Comparison of ENCODE assay signal across 10 mouse cellular contexts in the genomic region with DNA sequence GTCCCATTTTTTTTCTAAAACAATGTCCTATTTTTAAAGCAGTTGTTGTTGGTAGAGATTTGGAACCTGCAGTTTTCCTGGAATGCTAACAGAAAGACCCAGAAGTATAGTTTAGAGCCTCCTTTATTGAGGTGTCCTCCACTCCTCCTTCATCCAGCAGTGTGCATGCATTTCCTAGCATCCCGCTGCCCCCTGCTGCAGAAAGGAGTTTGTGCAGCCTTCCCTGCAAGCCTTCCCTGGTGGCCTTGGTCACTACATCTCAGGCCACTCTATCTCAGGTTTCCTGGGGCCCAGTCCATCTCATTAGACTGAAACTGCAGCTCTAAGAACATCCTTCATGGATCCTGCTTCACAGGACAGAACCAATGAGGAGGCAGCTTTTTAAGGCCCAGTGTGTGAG. TPM values are rescaled to one million over a fixed set of nuclear protein-coding genes. Genes with fewer than 3 reads are reported as not detected.
DNase-seq lines count a peak whose midpoint lies in the region; ATAC-seq lines count a peak whose summit lies in the region.
"Had no signal": no experiment of that assay in that cellular context is flagged by ENCODE, and none has a peak within 500 bp of the region (broad histone marks: within the 10 kb centered on the region; RNA-seq: fewer than 3 reads in every experiment).

No protein-coding gene starts in this region.

- H3K4me2 ChIP-seq in forebrain, embryonic 11.5 days (ENCODE audit: low read depth, low read length, severe bottlenecking): no peak overlapping the region
- no peak overlapping the region for H3K4me2 ChIP-seq in forebrain, embryonic 14.5 days (ENCODE audit: low read length)
- H3K4me2 ChIP-seq in neural tube, embryonic 15.5 days: no peak overlapping the region
- H3K4me2 ChIP-seq: limb, embryonic 13.5 days had no signal

- H3K27me3 ChIP-seq in forebrain, embryonic 11.5 days (ENCODE audit: control insufficient read depth, insufficient read depth, low read length): no peaks in the 10 kb centered on the region
- H3K27me3 ChIP-seq in forebrain, embryonic 14.5 days (replicated peaks; ENCODE audit: control insufficient read depth, insufficient read depth, low read length): no peaks in the 10 kb centered on the region
- no peaks in the 10 kb centered on the region for H3K27me3 ChIP-seq in neural tube, embryonic 15.5 days (replicated peaks)
- no peaks in the 10 kb centered on the region for H3K27me3 ChIP-seq in limb, embryonic 10.5 days (ENCODE audit: low read depth, poor library complexity, severe bottlenecking)
- H3K27me3 ChIP-seq: limb, embryonic 13.5 days had no signal

- intact Hi-C loops in left cerebral cortex, postnatal 10 days (cut with DNase I): loop anchor here (5.0 kb wide), 2 partner anchors 1024 to 1039 kb away; no protein-coding TSS in a partner anchor

- H3K9me3 ChIP-seq in forebrain, embryonic 11.5 days (ENCODE audit: control insufficient read depth, low read length): no peaks in the 10 kb centered on the region
- H3K9me3 ChIP-seq in forebrain, embryonic 14.5 days (replicated peaks; ENCODE audit: control insufficient read depth, low read length): no peaks in the 10 kb centered on the region
- H3K9me3 ChIP-seq in neural tube, embryonic 15.5 days (replicated peaks): no peaks in the 10 kb centered on the region
- H3K9me3 ChIP-seq in limb, embryonic 10.5 days (replicated peaks): no peaks in the 10 kb centered on the region
- H3K9me3 ChIP-seq: limb, embryonic 13.5 days had no signal

- no peak for ATAC-seq in forebrain, embryonic 11.5 days (replicated peaks; ENCODE audit: low FRiP score)
- ATAC-seq in forebrain, embryonic 14.5 days: no peak
- ATAC-seq in neural tube, embryonic 15.5 days (ENCODE audit: low FRiP score): no peak

- H3K4me1 ChIP-seq in forebrain, embryonic 11.5 days (replicated peaks; ENCODE audit: control insufficient read depth, insufficient read depth, low read length): no peaks in the 10 kb centered on the region
- H3K4me1 ChIP-seq in forebrain, embryonic 14.5 days (ENCODE audit: control insufficient read depth, insufficient read depth, low read length): no peaks in the 10 kb centered on the region
- H3K4me1 ChIP-seq in neural tube, embryonic 15.5 days: no peaks in the 10 kb centered on the region
- H3K4me1 ChIP-seq in limb, embryonic 10.5 days: peaks cover 64% of the 10 kb centered on the region

- 44% methylated on average over 1 of the region's 1 CpGs for WGBS in forebrain, embryonic 11.5 days
- 27% methylated on average over 1 of the region's 1 CpGs for WGBS in forebrain, embryonic 14.5 days
- 48% methylated on average over 1 of the region's 1 CpGs for WGBS in neural tube, embryonic 15.5 days
- WGBS in limb, embryonic 10.5 days: 31% methylated on average over 1 of the region's 1 CpGs

- no peak overlapping the region for H3K4me3 ChIP-seq in forebrain, embryonic 11.5 days (ENCODE audit: low read depth, low read length)
- H3K4me3 ChIP-seq in forebrain, embryonic 14.5 days (ENCODE audit: low read depth, low read length): no peak overlapping the region
- H3K4me3 ChIP-seq in neural tube, embryonic 15.5 days (replicated peaks): no peak overlapping the region
- H3K4me3 ChIP-seq in limb, embryonic 10.5 days: no peak overlapping the region
- H3K4me3 ChIP-seq: erythroblast, embryonic 14.5 days; limb, embryonic 13.5 days had no signal

- no peaks in the 10 kb centered on the region for H3K36me3 ChIP-seq in forebrain, embryonic 11.5 days (ENCODE audit: control insufficient read depth, insufficient read depth, low read length)
- H3K36me3 ChIP-seq in forebrain, embryonic 14.5 days (ENCODE audit: control insufficient read depth, insufficient read depth, low read length): no peaks in the 10 kb centered on the region
- H3K36me3 ChIP-seq in neural tube, embryonic 15.5 days: no peaks in the 10 kb centered on the region
- H3K36me3 ChIP-seq in limb, embryonic 10.5 days: no peaks in the 10 kb centered on the region
- H3K36me3 ChIP-seq: limb, embryonic 13.5 days had no signal

- H3K27ac ChIP-seq in forebrain, embryonic 11.5 days (ENCODE audit: low read depth, low read length): no peak overlapping the region
- H3K27ac ChIP-seq in forebrain, embryonic 14.5 days (ENCODE audit: low read depth, low read length): no peak overlapping the region
- H3K27ac ChIP-seq in neural tube, embryonic 15.5 days (replicated peaks): no peak overlapping the region
- peak overlapping the region; percentile 73 for H3K27ac ChIP-seq in limb, embryonic 10.5 days
- H3K27ac ChIP-seq: limb, embryonic 13.5 days had no signal

- no peak overlapping the region for H3K9ac ChIP-seq in forebrain, embryonic 11.5 days (ENCODE audit: low read length)
- no peak overlapping the region for H3K9ac ChIP-seq in forebrain, embryonic 14.5 days (ENCODE audit: low read length)
- no peak overlapping the region for H3K9ac ChIP-seq in neural tube, embryonic 15.5 days (replicated peaks)
- H3K9ac ChIP-seq: limb, embryonic 13.5 days had no signal

- DNase-seq in forebrain, embryonic 11.5 days (ENCODE audit: low spot score): peak; percentile 53
- no peak for DNase-seq in forebrain, embryonic 14.5 days (ENCODE audit: low spot score)
- DNase-seq in neural tube, embryonic 10.5 days (ENCODE audit: extremely low spot score, low spot score): peak; percentile 44
- DNase-seq in embryo, embryonic 11.5 days (ENCODE audit: low read depth, low spot score): peak; percentile 32
- peak; percentile 73 for DNase-seq in limb, embryonic 10.5 days (ENCODE audit: low spot score)
- DNase-seq in urinary bladder, postnatal 25 days (ENCODE audit: low spot score): no peak
- no peak for DNase-seq in left cerebral cortex, postnatal 10 days (ENCODE audit: extremely low spot score in 1 of 2, low spot score in 2 of 2)

RNA-seq across cellular contexts. Expression of a gene that starts 51.0 kb away (rescaled TPM):
- 0.20 TPM in 1 of 2 replicates, not detected in the other for polyA plus RNA-seq in forebrain, embryonic 11.5 days (2014; fragmentation: Nextera tagmentation; extraction: Ambion mirVana)
- 0.22 and 0.41 TPM in 2 replicates for polyA plus RNA-seq in forebrain, embryonic 14.5 days (2014; fragmentation: Nextera tagmentation; extraction: Ambion mirVana)
- polyA plus RNA-seq in neural tube, embryonic 15.5 days (2015; fragmentation: Nextera tagmentation; extraction: Ambion mirVana): 0.12 and 0.27 TPM in 2 replicates
- polyA plus RNA-seq in limb, embryonic 10.5 days (2016; fragmentation: Nextera tagmentation; extraction: Ambion mirVana): 0.49 and 1.2 TPM in 2 replicates
- total RNA-seq in left cerebral cortex, postnatal 10 days (2021): under 1 TPM; 0.56 to 0.61 TPM
- polyA plus RNA-seq: erythroblast, embryonic 14.5 days had no signal

Comparison
In these comparisons a context has a peak if more than half of its experiments do, and no peak if none do; other contexts are left out.
1. DNase-seq: peak in forebrain, embryonic 11.5 days (single experiment), neural tube, embryonic 10.5 days (single experiment), embryo, embryonic 11.5 days (single experiment) and limb, embryonic 10.5 days (single experiment); none in forebrain, embryonic 14.5 days (single experiment), urinary bladder, postnatal 25 days (single experiment) and left cerebral cortex, postnatal 10 days (0 of 2).